Mouse (Mus musculus) cerebellum, adult 9-11 months (tissue): Measurements from ENCODE around the gene Sclt1.
A peak's percentile ranks its signal among the peaks of the same experiment; 100 is the strongest.
"Not testable (repeated sequence)": the region's sequence is repeated elsewhere in the genome, so short reads cannot be mapped to it uniquely, and the experiment has no call there.

Experiments used
- DNase-seq: peaks from one replicate; pipeline ENCODE4 v3.0.0; 2022

The Sclt1 gene

DNA sequence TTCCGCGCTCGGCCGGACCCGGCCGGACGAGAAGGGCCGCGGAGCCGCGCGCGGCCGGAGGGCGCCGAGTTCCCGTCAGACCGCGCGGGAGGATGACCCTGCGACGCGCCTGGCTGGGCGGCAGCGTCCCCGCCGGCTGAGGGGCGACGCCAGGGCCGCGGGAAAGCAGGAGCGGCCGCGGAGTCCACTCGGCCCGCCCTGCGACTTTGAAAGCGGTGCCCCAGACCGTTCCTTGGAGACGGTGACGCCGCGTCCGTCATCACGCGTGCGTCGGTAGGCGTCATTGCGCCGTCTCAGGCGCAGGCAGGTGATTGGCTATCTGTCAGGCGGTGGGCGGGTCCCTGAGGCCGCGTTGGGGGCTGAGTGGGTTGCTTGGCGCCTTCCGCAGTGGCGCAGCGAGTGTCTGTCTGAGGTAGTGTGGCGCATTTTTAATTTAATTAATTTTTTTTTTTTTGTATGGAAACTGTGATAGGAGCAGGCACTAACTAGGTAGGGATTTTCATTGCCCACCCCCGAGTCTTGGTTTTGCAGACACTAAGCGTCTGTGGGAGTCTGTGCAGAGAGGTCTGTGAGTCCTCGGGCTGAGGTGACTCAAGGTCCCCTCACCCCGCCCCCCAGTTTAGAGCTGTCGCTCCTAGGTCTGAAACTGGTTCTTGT lies at the start of gene Sclt1, which contains the start of gene D3Ertd751e:
Gene Sclt1 (minus strand): TSS at position 237 of the 657 bp plus-strand sequence.
Gene D3Ertd751e (plus strand): TSS at position 334 of the 657 bp plus-strand sequence.
- peak; percentile 98 for DNase-seq

DNA sequence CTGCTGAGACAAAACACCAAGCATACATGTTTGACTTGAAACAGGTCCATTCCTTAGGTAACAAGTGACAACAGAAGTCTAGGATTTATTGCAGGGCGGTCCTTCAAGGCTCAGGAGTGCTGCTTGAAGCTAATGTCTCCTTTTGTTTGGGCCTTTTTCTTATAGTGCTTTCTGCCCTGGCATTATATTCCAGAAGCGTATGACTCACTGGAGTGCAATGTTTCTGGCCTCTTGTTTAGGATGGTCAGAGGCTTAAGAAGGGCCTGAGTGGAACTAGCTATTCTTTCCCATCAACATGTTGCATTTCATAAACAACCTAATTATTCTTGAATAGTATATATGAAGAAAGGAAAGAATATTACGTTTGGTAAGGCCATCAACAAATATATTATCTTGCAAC lies 19.8 kb upstream of the Sclt1 start:
- no peak for DNase-seq

GRCm38 (mm10) chr3:41754556-41754955 lies 12.2 kb upstream of the Sclt1 start:
- DNase-seq = no peak

GRCm38 (mm10) chr3:41743436-41743835 lies 1.1 kb upstream of the Sclt1 start:
- peak; percentile 38 for DNase-seq

- DNase-seq = peak; percentile 45
Observed at GRCm38 (mm10) chr3:41741601-41742277, 575 bp downstream of the Sclt1 start.

DNA sequence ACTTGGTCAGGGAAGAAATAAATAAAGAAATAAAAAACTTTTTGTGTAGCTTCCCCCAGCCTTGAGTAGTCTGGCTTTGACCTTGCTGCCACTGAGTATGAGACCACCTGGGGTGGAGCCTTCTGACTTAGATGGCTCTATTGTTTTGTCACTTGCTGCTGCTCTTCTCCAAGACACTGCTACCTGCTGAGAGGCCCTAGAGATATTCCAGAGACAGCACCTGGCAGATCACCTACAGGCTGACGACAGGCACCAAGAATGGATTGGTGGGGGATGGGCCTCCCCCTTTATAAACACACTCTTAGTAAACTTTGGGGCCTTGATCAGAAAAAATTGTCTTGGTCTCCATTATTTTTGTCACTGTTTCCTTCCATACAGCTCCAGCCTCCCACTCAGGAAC lies 46.6 kb downstream of the Sclt1 start:
- DNase-seq = no peak

- no peak for DNase-seq
Observed at GRCm38 (mm10) chr3:41692440-41693142, 49.7 kb downstream of the Sclt1 start.

DNA sequence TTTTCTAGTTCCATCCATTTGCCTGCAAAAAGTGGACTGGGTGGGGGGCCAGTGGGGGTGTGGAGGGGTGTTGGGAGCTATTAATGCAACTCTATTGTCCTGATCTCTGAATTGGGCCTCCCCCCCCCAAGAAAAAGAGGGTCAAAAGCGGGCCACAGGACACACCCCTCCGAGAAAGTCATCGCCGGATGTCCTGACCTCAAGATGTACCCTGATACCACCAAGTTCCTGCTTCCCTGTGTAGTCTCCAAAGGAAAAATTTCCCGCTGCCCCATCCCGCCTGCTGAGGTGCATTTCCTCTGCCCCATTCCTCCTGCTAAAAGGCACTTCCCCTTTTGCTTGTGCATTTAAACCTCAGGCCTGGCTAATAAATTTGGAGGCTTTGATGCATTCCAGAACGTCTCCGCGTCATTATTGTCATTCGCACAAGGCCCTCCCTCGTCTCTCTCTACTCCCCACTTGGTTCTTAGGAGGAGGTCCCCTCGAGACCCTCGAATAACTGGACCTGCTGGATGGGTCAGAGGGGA lies 52.1 kb downstream of the Sclt1 start:
- not testable (repeated sequence) for DNase-seq

GRCm38 (mm10) chr3:41686396-41686795 lies 55.9 kb downstream of the Sclt1 start:
- DNase-seq = no peak

DNA sequence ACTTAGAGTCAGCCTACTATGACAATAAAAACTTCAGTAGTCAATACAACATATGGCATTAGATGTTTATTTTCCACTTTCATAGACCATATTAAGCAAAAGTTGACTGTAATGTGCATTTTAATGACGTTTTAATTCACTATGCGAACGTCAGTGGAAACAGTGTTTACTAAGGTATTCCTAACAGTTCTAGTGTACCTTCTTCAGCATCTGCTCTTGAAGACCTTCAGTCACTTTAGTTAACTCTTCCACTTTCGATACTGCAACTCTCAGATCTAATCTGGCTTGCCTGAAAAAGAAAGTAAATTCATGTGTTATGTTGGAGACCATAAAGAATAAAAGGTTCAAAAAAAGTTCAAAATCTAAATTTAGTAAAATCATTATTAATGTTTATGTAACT lies 60.2 kb downstream of the Sclt1 start:
- no peak for DNase-seq

GRCm38 (mm10) chr3:41676648-41677047 lies 65.7 kb downstream of the Sclt1 start:
- DNase-seq = no peak

DNA sequence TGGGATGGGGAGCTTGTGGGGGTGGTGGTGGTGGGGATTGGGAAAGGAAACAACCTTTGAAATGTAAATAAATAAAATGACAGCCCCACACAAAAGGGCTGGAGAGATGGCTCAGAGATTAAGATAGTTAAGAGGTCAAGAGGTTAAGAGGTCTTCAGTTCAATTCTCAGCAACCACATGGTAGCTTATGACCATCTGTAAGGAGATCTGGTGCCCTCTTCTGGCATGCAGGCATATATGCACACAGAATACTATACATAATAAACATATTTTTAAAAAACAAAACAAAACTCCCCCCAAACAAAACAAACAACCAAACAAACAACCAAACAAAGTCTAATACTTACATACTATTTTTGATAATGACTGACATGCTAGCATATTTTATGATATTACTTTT lies 67.5 kb downstream of the Sclt1 start:
- DNase-seq = no peak

- no peak for DNase-seq
Observed at GRCm38 (mm10) chr3:41655642-41656041, 86.7 kb downstream of the Sclt1 start.

GRCm38 (mm10) chr3:41620971-41621370 lies 121.3 kb downstream of the Sclt1 start:
- no peak for DNase-seq

DNA sequence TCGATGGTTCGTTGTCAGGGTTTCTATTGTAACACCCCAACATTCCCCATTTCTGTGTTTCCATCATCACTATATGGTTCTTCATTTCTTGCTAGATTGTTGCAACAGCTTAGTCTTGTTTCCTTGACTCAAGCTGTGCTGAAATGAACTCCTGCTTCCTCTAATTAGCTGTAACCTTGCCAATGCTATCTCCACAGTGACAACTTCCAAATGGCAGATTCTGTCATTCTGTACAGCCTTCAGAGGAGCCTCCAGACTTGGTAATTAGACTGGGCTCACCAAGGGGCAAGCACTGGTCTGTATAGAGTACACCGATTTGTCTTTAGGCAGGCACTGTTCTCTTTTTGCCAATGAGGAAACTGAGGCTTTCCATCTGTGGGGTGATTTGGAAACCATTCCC lies 123.8 kb downstream of the Sclt1 start:
- DNase-seq = peak; percentile 41

DNA sequence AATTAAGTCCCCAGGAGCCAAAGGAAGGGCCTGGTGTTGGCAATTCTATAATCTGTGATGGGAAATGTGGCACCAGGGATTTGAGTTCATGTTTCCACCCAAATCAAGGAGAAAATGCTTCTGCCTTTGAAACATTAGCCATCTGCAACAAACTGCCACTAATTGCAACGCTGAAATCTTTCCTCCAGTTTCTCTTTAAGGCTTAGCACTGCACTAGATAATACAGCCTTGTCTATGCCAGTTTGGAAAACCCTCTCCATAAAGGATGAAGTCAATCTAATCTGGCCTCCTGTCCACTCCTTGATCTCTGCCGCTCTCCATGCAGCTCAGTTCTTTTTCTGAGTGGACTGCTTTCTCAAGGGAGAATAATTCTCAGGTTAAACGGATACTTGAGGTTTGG lies 124.3 kb downstream of the Sclt1 start:
- no peak for DNase-seq

DNA sequence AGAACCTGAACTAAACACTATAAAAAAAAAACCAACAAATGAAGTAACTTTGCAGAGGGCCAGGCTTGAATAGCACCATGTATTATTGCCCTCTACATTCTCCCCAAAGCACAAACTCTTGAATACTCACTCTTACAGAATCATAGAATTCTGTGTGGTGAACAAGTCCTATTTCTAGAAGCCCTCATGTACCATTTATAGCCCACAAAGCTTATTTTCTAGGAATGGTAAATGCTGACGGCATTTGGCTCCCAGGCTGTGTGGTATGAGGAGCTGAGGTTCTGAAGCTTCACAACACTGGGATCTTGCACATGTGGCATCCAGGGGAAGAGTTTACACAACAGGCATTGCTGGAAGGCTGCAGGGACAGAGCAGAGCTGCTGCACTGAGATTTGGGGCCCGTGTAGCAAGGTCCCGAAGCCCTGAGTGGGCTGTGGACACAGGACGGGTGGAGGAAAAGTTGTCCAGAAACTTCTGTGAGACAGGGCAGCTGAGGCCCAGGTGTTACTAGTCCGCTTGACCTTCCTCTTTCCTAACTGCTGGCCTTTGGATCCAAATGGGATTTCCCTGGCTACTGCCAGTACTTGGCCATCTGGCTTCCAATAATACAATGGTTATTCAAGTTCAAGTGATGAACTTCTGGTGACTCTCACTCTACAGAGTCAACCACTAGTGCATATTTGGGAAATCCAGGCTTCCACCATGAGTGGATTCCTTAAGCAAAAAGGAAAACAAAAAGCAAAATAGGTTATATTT lies 127.9 kb downstream of the Sclt1 start:
- DNase-seq = no peak

DNA sequence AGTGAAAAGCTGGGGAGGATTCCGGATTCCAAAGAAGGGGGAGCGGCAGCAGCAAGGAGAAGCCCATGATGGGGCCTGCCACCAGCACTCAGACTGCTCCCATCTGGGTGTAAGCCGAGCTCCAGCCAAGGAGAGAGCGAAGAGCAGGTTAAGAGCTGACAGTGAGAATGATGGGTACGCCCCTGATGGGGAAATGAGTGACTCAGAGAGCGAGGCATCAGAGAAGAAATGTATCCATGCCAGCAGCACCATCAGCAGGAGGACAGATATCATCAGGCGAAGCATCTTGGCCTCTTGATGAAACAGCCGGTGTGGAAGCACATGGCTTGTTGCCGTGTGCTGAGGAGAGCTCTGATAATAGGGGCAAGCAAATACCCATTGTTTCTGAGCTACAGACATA lies 128.6 kb downstream of the Sclt1 start:
- peak; percentile 75 for DNase-seq

GRCm38 (mm10) chr3:41612211-41612610 lies 130.1 kb downstream of the Sclt1 start:
- no peak for DNase-seq

- DNase-seq = no peak
Observed at GRCm38 (mm10) chr3:41609071-41609470, 133.2 kb downstream of the Sclt1 start.

GRCm38 (mm10) chr3:41607467-41607866 lies 134.8 kb downstream of the Sclt1 start:
- no peak for DNase-seq

- no peak for DNase-seq
Observed at GRCm38 (mm10) chr3:41607050-41607449, 135.3 kb downstream of the Sclt1 start.

GRCm38 (mm10) chr3:41606330-41606664 lies 136.0 kb downstream of the Sclt1 start:
- DNase-seq = no peak
